Mouse (Mus musculus): ENCODE measurements at regions not wholly inside any gene's neighbourhood (a gene's known extent, or its start where the extent isn't known, plus 50 kb on each side); places are given as distances from the start of the nearest gene placed in this dataset.

DNA sequence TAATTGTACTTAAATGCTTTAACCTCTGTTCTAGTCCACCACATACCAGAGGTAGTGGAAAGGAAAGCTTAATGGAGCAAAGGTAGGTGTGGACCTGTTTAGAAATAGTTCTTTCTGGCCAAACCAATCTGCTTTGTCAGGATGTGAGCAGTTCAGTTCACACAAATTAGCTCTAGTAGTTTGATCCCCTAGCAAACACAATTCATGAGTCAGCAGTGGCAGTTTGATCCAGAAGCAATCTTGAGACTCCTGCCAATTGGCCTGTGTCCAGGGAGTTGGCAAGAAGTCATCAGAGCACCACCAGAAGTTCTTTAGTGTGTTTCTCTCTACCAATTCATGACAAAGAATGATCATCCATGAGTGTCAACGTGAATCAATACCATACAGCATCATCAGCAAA lies 195.0 kb upstream of the Ptchd4 start:
- no peak for DNase-seq (ENCODE audit: low spot score)
- Histone ChIP-seq H3K27ac (replicated peaks; ENCODE audit: low read depth, low read length) (no peak overlapping the region), H3K4me3 (ENCODE audit: low read depth, low read length) (no peak overlapping the region), H3K9ac (ENCODE audit: low read depth, low read length) (no peak overlapping the region), H3K36me3 (ENCODE audit: control insufficient read depth, insufficient read depth, low read length) (no peaks in the 10 kb centered on the region), H3K4me1 (ENCODE audit: control insufficient read depth, insufficient read depth, low read length) (no peaks in the 10 kb centered on the region), H3K27me3 (replicated peaks; ENCODE audit: control insufficient read depth, insufficient read depth, low read length) (no peaks in the 10 kb centered on the region), H3K9me3 (ENCODE audit: control insufficient read depth, low read length) (no peaks in the 10 kb centered on the region), H3K4me2 (ENCODE audit: low read depth, low read length) (no peak overlapping the region)
- 95% methylated on average over 1 of the region's 1 CpGs for WGBS
- ATAC-seq (ENCODE audit: low read depth), result no peak

DNA sequence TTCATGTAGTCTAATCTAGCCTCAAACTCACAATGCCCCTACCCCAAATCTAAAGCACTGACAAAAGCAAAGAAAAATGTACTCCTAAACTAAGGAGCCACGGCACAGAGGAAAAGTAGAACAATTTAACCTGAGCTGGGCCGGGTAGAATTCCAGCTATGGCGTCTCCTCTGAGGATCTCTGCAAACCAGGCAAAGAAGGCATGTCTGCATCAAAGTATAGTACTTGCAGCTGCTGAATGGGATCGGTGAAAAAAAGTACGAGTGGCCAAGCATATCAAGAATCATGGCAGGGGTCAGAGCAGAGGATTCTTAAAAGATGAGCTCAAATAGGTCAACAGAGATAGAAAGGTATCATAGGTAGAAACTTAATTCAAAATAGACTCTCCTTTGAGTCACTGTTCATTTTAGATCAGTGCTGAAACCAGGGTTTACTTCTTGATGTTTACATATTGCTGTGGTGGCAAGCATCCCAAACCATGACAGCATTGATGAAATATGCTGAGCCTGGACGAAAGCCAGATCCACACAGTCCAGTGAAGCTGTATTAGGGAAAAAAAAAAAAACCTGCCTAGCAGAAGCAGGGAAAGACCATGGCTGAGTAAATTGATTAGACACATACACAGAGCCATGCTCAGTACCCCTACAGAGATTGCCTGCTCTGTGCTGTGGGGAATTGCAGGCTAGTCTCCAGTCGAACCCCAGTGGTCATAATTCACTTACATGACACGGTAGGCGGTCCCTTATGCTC lies 189.1 kb upstream of the Ptchd4 start:
- Histone ChIP-seq H3K4me2 (ENCODE audit: low read depth, low read length) (no peak overlapping the region), H3K36me3 (ENCODE audit: control insufficient read depth, insufficient read depth, low read length) (no peaks in the 10 kb centered on the region), H3K9ac (ENCODE audit: low read depth, low read length) (no peak overlapping the region), H3K4me1 (ENCODE audit: control insufficient read depth, insufficient read depth, low read length) (no peaks in the 10 kb centered on the region), H3K27ac (replicated peaks; ENCODE audit: low read depth, low read length) (no peak overlapping the region), H3K9me3 (ENCODE audit: control insufficient read depth, low read length) (no peaks in the 10 kb centered on the region), H3K27me3 (replicated peaks; ENCODE audit: control insufficient read depth, insufficient read depth, low read length) (no peaks in the 10 kb centered on the region), H3K4me3 (ENCODE audit: low read depth, low read length) (no peak overlapping the region)
- peak; percentile 93 for ATAC-seq (ENCODE audit: low read depth)
- WGBS, result 53% methylated on average over 9 of the region's 9 CpGs
- peak; percentile 87 for DNase-seq (ENCODE audit: low spot score)

DNA sequence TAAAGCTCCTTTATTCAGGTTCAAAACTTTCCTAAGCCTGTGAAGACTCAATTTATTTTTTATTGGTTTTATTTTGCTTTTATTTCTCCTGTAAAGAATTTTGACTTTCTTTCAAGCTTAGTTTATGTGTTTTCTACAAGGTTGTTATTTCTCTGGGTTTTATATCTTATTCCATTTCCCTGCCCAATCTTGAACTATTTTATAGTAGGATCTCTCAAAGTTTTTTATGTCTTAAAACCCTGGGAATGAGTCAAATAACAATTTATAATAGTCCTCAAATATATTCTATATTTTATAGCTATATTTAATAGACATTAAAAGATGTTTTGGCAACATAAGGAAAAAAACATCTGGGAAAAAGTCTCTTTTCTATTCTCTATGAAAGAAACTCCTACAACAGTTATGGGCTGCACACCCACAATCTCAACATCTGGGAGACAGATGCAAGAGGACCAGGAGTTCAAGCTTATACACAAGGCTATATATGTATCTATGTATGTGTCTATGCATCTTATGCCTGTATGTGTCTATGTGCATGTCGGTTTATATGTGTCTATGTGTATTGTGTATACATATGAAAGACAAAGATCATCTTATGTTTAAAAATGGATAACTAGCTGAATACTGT lies 146.2 kb upstream of the Ptchd4 start:
- Histone ChIP-seq H3K9me3 (ENCODE audit: control insufficient read depth, low read length) (no peaks in the 10 kb centered on the region), H3K36me3 (ENCODE audit: control insufficient read depth, insufficient read depth, low read length) (no peaks in the 10 kb centered on the region), H3K4me1 (ENCODE audit: control insufficient read depth, insufficient read depth, low read length) (no peaks in the 10 kb centered on the region), H3K9ac (ENCODE audit: low read depth, low read length) (no peak overlapping the region), H3K27ac (replicated peaks; ENCODE audit: low read depth, low read length) (no peak overlapping the region), H3K4me3 (ENCODE audit: low read depth, low read length) (no peak overlapping the region), H3K4me2 (ENCODE audit: low read depth, low read length) (no peak overlapping the region), H3K27me3 (replicated peaks; ENCODE audit: control insufficient read depth, insufficient read depth, low read length) (no peaks in the 10 kb centered on the region)
- DNase-seq (ENCODE audit: low spot score) (peak; percentile 7), ATAC-seq (ENCODE audit: low read depth) (no peak)
- WGBS, result 79% methylated on average over 1 of the region's 1 CpGs

DNA sequence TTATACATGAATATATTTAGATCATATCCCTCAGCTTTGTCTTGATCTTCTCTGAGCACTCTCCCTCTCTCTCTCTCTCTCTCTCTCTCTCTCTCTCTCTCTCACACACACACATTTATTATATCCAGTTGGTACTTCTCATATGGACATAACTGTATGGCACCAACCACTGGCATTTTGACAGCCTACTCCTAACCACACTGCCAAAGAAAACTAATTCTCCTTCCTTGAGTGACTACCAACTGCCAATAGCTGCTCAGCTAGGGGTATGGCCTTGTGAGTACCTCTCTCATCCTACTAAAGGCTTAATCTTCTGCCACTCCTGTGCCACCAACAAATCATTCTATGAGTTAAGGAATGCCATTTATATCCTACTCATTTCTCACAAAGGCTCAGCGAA lies 127.2 kb upstream of the Ptchd4 start:
- Histone ChIP-seq H3K9me3 (ENCODE audit: control insufficient read depth, low read length) (no peaks in the 10 kb centered on the region), H3K27me3 (replicated peaks; ENCODE audit: control insufficient read depth, insufficient read depth, low read length) (no peaks in the 10 kb centered on the region), H3K4me2 (ENCODE audit: low read depth, low read length) (no peak overlapping the region), H3K27ac (replicated peaks; ENCODE audit: low read depth, low read length) (no peak overlapping the region), H3K4me1 (ENCODE audit: control insufficient read depth, insufficient read depth, low read length) (no peaks in the 10 kb centered on the region), H3K9ac (ENCODE audit: low read depth, low read length) (no peak overlapping the region), H3K4me3 (ENCODE audit: low read depth, low read length) (no peak overlapping the region), H3K36me3 (ENCODE audit: control insufficient read depth, insufficient read depth, low read length) (no peaks in the 10 kb centered on the region)
- no peak for DNase-seq (ENCODE audit: low spot score)
- no peak for ATAC-seq (ENCODE audit: low read depth)
- WGBS, result 91% methylated on average over 1 of the region's 1 CpGs

DNA sequence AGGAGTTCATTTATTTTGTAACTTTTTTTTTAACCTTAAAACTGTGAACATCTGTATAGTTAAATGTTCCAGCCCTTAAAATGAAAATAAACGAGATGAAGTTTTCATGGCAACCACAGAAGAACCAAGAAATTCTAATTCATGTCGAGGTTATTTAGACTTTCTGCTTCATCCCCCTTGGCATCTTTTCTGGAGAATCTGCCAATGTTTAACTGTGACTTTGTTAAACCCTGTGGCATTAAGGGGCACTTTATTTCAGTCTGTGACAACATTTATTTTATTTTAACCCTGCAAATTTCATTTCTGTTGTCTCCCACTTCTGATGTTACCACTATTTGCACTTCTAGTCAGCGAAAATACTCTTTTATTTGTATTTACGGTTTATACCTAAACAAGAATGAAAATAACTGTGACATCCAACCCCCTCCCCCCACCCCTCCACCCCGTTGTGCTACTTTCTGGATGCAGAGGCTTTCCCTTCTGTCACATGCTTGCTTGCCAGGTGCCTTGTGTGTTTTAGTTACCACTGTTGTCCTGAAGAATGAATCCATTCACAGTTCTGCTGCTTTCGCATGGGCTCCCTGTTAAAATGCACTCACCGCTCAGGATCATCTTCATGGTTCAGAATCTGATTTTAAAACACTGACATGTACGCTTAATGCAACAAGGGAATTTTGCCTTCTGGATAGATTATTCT lies 125.4 kb upstream of the Ptchd4 start:
- H3K9ac ChIP-seq (ENCODE audit: low read depth, low read length), result no peak overlapping the region
- no peaks in the 10 kb centered on the region for H3K36me3 ChIP-seq (ENCODE audit: control insufficient read depth, insufficient read depth, low read length)
- no peak overlapping the region for H3K27ac ChIP-seq (replicated peaks; ENCODE audit: low read depth, low read length)
- no peaks in the 10 kb centered on the region for H3K4me1 ChIP-seq (ENCODE audit: control insufficient read depth, insufficient read depth, low read length)
- no peak overlapping the region for H3K4me2 ChIP-seq (ENCODE audit: low read depth, low read length)
- no peak for DNase-seq (ENCODE audit: low spot score)
- no peaks in the 10 kb centered on the region for H3K9me3 ChIP-seq (ENCODE audit: control insufficient read depth, low read length)
- 76% methylated on average over 8 of the region's 8 CpGs for whole genome bisulfite sequencing
- no peak for ATAC-seq (ENCODE audit: low read depth)
- no peaks in the 10 kb centered on the region for H3K27me3 ChIP-seq (replicated peaks; ENCODE audit: control insufficient read depth, insufficient read depth, low read length)
- no peak overlapping the region for H3K4me3 ChIP-seq (ENCODE audit: low read depth, low read length)

Data from embryonic facial prominence, embryonic 14.5 days (tissue).